Mouse (Mus musculus) gonadal fat pad, adult 2 months (tissue): ENCODE data around the gene Casp6. TPM values are rescaled to one million over a fixed set of nuclear protein-coding genes. Genes with fewer than 3 reads are reported as not detected.

Source experiments
- DNase-seq: peaks from one replicate; pipeline ENCODE4 v3.0.0-alpha.2; 2012; ENCODE audit warnings: low read depth
- polyA plus RNA-seq: library from polyadenylated mRNA; depleted of rRNA; stranded (reverse); fragments of >200 nt; gene quantifications from 2 replicates; pipeline ENCODE4 v1.2.3, GENCODE M21; 2012; rRNA removed

Casp6 gene
- polyA plus RNA-seq, 1 experiment = 42.3 TPM

DNA sequence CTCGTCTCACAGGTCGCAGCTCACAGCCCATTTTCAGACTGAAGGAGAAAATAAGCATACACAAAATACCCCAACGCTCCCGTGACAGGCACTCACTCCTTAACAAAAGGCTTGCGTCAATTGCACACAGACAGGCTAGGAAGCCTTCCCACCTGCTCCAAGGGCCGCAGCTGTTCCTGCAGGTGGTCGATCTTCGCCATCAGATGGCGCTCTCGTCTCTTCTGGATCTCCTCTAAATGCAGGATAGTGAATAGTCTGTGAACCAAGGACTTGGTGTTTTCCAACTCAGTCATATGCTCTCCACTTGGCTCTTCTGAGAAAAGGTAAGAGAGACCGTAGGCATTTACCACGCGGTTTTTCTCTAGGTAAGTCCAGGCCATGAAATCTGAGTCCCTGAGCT is 17.2 kb downstream of the Casp6 start:
- no peak for DNase-seq

DNA sequence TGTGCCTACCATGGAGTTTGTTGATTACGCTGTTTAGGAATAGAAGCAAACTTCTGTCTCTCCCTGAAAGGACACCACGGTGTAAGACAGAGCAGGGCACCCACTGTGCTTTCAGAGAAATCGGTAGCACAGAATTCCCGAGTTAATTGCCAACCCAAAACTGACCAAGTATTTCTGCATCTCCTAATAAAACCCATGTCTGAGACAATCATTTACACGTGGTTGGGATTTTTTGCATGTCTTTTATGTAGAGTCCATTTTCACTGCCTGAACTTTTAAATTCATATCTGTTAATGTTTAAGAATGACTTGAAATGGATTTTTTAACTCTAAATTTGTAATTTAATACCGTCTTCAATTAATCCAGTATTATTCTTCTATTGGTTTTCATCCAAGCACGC is 22.4 kb downstream of the Casp6 start:
- no peak for DNase-seq

DNA sequence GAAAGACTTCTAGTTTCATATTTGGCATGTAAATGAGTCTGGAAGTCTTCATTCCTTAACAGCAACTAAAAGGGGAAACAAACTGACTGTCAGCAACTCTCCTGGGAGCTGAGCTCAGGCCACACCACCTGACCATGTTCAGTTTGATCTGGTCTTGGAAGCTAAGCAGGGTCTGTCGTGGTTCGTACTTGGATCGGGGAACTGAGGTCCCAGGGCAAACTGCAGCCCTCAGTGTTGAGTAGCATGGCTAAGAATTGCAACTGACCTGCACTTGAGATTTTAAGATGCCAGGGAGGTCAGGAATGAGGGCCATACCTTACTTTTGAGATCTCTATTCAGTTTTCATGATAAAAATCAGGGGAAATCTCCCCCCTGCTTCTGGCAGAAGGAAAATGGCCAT is 24.6 kb downstream of the Casp6 start:
- no peak for DNase-seq

DNA sequence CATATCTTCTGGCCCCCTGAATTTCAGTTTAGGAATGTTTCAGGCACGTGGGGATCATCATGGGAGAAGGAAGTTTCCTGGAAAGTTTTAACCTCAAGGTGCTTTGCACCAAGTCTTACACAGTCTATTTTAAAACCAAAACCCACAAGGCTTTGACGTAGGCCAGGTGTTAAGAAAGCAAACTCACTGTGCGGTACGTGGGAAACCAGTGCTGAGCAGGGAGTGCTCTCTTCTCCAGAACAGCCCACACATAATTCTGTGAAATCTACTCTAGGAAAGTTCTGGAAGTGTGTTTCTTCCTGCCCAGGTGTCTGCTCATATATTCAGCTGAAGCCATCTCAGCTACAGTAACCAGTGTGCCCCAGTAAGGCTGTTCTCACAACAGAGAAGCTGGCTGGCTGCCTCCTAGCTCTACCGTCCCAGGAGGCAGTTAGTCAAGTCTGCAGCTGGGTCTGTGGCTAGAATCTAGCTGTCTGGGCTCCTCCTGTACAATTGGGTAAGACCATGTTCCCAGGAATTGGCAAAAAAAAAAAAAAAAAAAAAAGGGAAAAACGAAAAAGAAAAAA is 29.1 kb downstream of the Casp6 start:
- DNase-seq = no peak

DNA sequence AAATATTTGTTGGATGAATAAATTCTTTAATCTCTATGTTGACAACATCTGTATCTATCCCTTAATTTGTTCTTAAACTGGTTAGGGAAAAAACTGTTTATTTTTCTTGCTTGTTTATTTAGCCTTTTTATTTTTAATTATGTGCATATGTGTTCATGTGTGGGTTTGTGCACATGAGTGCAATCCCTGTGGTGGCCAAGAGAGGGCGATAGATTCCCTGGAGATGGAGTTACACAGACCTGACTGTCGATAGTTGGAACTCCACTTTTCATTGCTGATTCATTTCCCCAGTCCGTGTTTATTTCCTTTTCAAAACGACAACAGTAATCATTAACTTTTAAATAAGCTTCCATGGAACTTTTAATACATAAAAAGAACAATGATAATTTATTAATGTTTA is 31.2 kb downstream of the Casp6 start:
- DNase-seq = no peak

DNA sequence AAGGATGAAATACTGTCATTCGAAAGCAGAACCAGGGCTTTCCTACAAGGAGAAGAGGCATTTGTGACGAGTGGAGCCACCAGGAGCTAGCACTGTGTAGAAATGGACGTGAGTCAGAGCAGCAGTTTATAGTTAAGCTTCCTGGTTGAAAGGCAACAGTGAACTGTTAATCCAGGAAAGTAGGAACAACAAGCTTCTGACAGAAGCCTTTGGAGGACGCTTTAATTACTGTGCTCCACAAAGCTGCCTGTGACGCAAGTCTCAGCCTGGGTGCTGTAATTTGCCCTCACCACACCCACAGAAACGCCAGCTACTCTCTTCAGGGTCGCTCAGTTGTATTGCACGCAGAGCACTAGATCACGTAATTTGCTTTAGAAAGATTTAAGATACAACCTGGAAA is 35.3 kb downstream of the Casp6 start:
- peak; percentile 37 for DNase-seq

DNA sequence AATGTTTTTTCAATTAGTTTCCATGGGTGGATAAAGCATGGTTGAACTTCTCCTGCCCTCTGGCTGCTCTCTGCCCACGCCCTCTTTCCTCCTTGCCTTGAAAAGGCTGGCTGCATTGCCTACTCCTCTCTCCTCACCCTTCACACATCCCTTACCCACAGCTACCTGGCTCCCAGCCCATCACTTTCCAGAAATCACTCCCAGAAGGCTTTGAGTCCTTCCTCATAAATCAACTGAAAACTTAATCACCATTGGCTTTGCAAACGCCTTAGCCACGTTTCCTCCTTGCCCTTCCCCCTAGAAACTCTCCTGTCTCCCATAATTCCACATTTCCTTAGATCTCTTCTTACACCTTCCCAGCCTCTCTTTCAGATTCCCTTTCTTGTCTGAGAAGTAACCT is 36.6 kb downstream of the Casp6 start:
- DNase-seq = no peak

DNA sequence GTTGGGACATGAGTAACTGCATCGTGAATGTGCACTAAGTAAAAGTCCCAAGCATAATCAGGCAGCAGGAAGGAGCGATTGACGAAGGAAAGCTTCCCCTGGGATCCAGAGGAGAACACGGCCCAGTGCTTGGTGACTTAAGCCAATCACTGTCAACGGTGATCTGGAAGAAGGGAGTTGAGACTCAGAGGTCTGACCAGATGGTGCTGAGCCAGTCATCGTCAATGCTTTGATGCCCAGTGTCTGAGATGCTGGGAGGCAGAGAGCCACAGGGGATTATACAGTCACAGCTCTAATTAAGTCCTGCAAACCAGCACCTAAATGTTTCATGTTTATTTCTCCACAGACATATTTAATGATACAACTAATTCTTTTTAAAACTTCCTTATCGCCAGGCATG is 37.8 kb downstream of the Casp6 start:
- no peak for DNase-seq

DNA sequence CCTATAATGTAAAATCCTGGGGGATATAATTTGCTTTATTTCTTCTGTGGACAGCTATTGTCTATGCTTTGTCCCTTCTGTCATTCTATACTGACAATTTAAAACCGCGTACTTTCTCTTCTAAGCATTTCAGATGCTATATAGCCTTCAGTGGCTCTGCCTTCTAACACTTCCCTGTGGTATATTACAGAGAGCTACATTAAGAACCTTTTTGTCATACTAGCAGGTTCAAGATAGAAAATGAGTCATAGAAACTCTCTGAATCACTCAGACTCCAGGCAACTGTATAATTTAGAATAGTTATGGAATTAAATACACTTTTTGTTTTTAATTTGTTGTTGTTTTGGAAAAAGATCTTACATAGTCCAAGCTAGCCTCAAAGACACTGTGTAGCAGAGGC is 39.6 kb downstream of the Casp6 start:
- no peak for DNase-seq

DNA sequence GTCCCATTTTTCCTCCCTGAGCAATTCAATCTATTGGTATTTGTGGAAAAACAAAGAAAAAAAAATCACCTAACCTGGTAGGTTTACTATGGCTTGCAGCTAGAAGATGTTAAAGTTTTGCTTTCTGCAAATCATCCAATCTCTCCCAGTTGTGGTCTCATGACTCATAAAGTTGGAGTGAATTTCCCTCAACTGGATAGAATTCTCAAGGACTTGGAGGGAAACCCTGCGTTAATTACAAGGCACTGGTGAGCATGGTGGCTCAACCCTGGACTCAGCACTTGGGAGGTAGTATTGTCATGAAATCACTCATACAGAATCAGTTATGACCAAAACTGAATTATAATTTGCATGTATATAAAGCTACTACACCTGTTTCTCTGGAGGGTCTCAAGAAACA is 40.1 kb downstream of the Casp6 start:
- no peak for DNase-seq

DNA sequence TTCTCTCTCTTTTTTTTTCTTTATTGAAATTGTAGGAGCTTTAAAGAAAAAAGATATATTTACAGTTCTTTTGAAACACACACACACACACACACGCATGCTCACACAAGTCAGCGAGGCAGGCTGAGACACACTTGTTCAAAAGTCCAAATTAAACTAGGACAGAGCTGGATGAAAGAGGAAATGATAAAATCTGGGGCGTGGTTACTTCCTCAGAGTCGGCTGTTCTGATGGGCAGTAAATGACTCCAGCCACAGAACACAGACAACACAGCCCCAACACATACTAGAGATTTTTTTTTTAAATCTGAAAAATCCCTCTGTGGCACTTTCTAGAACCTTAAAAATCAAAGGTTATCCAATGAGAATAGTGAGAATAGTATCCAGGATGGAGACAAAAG is 42.6 kb downstream of the Casp6 start:
- DNase-seq = no peak

DNA sequence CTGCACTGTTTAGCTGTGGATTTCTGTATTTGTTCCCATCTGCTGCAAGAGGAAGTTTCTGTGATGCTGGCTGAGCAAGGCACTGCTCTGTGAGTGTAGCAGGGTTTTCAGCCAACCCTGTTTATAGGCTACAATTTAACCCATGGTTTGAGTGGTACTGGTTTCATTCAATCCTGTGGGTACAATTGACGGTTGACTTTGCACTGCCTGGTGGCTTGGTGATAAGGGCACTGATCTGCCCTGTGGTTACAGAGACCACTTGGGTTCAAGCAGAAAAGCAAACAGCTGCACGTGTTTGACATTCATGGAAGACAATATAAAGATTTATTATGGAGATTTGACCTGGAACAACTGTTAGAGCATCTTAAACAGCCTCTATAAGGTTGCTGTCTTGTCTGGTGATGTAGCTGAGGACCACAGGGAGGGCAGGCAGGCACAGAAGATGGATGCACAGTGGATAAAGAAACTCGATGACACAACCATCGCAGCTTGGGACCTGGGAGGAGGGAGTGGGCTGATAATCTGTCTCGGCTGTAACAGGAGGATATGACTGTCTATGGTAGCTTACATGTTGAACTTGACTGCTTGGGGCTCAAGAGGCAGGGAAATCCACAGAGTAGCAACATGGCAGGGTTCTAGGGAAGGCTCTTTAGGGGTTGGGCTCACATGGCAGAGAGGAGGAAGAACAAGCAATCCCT is 45.1 kb downstream of the Casp6 start:
- DNase-seq = no peak

DNA sequence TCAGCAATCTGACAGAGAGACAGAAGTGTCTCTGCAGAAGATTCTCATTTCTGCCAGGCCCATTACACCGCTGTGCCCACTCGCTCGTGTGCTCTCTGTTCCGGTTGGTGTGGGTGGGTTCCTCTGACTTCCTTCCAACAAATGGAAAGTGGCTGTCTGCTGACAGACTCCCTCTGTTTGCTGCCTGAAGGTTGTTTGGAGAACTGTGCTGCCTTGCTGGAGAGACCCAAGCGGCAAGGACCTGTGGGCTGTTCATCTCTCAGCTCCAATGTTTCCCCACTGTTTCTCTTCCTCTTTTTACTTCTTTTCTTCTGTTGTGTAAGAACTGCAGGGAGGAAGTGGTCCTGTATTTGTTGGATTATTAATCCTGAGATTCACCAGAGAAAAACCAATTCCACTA is 47.1 kb downstream of the Casp6 start:
- no peak for DNase-seq

DNA sequence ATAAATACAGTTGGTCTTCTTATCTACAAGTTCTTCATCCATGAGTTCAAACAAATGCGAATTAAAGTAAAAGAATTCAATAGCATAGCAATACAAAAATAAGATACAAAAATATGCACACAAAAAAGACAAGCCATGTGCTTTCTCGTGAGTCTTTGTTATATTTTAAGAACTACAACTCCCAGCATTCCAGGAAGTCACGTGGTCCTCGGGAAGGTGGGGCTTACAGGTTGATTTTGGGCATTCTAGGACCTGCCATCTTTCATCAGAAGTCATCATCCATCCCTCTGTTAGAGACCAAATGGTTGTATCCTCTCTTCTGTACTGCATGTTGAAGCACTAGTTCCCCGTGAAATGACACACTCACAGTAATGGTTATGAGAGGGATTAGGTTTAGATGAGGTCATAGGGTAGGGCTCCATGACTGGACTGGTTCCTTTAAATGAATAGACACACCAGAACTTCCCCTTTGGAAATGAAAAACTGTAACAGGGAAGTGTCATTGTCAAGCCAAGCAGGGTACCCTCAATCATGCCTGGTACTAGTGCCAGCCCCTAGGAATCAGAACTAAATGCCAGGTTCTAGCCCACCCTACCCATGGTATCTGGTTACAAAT is 48.0 kb downstream of the Casp6 start:
- DNase-seq = no peak

DNA sequence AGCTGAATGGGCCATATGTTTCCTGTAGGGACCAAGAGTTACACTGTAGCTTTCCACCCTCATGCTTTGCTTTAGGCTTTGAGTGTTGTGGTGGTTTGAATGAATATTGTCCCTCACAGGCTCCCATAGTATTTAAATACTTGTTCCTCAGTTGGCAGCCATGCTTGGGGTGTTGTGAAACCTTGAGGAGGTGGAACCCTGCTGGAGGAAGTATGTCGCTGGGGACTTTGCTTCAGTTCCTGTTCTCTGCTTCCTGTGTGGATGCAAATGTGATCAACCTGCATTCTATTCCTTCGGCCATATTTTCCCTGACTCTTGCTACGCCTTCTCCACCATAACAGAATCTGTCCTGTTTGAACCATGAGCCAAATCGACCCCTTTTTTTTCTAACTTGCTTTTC is 52.1 kb downstream of the Casp6 start:
- DNase-seq = no peak

DNA sequence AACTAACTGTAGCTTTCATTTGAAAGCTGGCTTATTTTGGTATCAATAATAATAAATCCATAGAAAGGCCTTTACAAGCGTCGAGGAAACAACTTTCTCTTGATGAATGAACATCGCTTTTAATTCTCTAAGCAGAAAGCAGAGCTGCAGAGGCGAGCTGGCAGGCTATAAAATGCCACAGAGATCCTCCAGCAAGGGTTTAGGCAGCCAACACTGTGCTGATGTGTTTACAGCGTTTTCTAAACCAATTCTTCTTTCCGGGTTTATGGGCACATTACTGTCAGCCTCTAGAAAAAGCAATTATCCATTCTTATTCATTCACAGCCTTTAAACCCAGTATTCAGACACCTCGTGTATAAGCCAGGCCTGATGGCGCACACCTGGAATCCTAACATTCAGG is 61.3 kb downstream of the Casp6 start:
- DNase-seq = no peak

Other genes starting within 250 kb of the Casp6 start
- gene Egf, start 146.1 kb upstream of the Casp6 start, polyA plus RNA-seq = 28.3 and 41.5 TPM in 2 replicates
- gene Lrit3, start 97.4 kb upstream of the Casp6 start, polyA plus RNA-seq = 0.07 and 0.08 TPM in 2 replicates
- gene Rrh, start 78.8 kb upstream of the Casp6 start, polyA plus RNA-seq = not detected in 2 replicates
- gene Gar1, start 70.0 kb upstream of the Casp6 start, polyA plus RNA-seq = 15.6 and 26.2 TPM in 2 replicates
- gene Cfi, start 65.5 kb upstream of the Casp6 start, polyA plus RNA-seq = 3.6 and 6.8 TPM in 2 replicates
- gene Pla2g12a, start 22.8 kb upstream of the Casp6 start, polyA plus RNA-seq = 183 and 235 TPM in 2 replicates
- gene Mcub, start 68.8 kb downstream of the Casp6 start, polyA plus RNA-seq = 5.9 and 8.7 TPM in 2 replicates
- 38.6 and 52.1 TPM in 2 replicates for gene Sec24b, start 160.1 kb downstream of the Casp6 start, polyA plus RNA-seq
- 0.15 and 0.20 TPM in 2 replicates for gene Col25a1, start 230.1 kb downstream of the Casp6 start, polyA plus RNA-seq